Mouse (Mus musculus) inflammation-experienced regulatory T-cells (primary cell): ENCODE measurements around the gene Ldhb. TPM values are rescaled to one million over a fixed set of nuclear protein-coding genes. Genes with fewer than 3 reads are reported as not detected.

ENCODE experiments used
- polyA plus RNA-seq, 2 experiments: library from polyadenylated mRNA; unstranded; fragments of 100-300 nt; shearing (Covaris generic); gene quantifications; one replicate each; pipeline ENCODE4 v1.2.1; 2017

Gene Ldhb
- 100 to 1,000 TPM; 104 to 108 TPM for polyA plus RNA-seq

DNA sequence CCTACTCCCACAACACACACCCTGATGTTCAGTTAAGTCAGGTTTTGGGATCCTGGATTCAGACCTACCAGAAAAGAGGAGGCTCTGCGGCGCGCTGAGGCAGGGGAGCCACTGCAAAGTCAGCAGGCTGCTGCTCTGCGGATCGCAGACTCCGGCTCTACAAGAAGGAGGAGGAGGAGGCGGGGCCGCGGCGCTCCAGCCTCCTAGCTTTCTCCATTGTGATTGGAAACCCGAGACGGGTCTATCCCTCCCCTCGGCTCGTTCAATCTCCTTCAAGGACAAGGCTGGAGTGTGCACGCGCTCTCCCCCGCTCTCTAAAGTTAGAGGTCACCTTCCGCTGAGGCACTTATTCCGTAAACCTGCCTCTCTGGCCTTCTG is at the start of gene Ldhb:
TSS of gene Ldhb (minus strand) at position 173 of the 378 bp plus-strand sequence.

DNA sequence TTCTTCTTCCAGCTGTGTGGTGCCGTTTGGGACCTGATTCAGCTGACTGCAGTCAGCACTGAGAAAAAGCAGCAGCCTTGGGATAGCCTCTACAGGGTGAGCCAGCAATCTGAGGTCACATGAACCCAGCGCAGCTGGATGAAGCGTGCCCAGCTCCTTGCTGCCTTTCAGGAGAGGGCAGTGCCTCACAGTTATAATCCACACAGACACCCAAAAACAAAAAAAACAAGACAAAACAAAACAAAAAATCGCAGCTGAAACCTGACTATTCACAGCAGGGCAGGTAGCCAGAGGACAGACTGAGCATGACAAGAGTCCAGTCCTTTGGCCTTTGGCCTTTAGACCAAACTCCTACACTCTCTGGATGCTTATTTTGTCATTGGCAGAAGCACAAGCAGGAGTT is 35.0 kb downstream of the Ldhb start, which contains the start of gene Gys2:
TSS of gene Gys2 (minus strand) at position 309 of the 403 bp plus-strand sequence.

Other genes with a start within 250 kb of the Ldhb start
- gene Iapp, start 209.5 kb downstream of the Ldhb start, polyA plus RNA-seq: under 1 TPM in 1 of 2 experiments, not detected in 1; 0.61 TPM
- gene Slco1a5, start 185.0 kb downstream of the Ldhb start, polyA plus RNA-seq: not detected
- gene Pyroxd1, start 162.3 kb downstream of the Ldhb start, polyA plus RNA-seq: 10 to 100 TPM; 20.9 to 22.7 TPM
- 10 to 100 TPM; 44.4 to 59.4 TPM for gene Recql, start 120.9 kb downstream of the Ldhb start, polyA plus RNA-seq
- 10 to 100 TPM; 17.1 to 22.8 TPM for gene Golt1b, start 120.7 kb downstream of the Ldhb start, polyA plus RNA-seq
- gene Spx, start 94.5 kb downstream of the Ldhb start, polyA plus RNA-seq: 1 to 10 TPM in 1 of 2 experiments, not detected in 1; 1.1 TPM
- under 1 TPM in 1 of 2 experiments, not detected in 1; 0.34 TPM for gene Gys2, start 34.8 kb downstream of the Ldhb start, polyA plus RNA-seq
- gene Kcnj8, start 63.7 kb upstream of the Ldhb start, polyA plus RNA-seq: 1 to 10 TPM in 1 of 2 experiments, under 1 TPM in 1; 0.11 to 1.4 TPM
- under 1 TPM; 0.06 to 0.20 TPM for gene Abcc9, start 194.4 kb upstream of the Ldhb start, polyA plus RNA-seq
- gene Cmas, start 248.7 kb upstream of the Ldhb start, polyA plus RNA-seq: 10 to 100 TPM; 76.5 to 82.7 TPM